Mouse (Mus musculus) ES-E14 (cell line): ENCODE results near the gene Ninj1.

Experiments
- HCFC1 ChIP-seq: IDR thresholded peaks from 2 replicates; pipeline ENCODE4 v1.6.1; 2012; ENCODE audit warnings: low read length, inconsistent platforms, borderline replicate concordance; ENCODE audit not compliant: insufficient read depth
- MAFK ChIP-seq: IDR thresholded peaks from 2 replicates; pipeline ENCODE4 v1.6.1; 2014; ENCODE audit warnings: mild to moderate bottlenecking, low read depth, low read length, inconsistent platforms; ENCODE audit not compliant: insufficient read depth

- TF ChIP-seq MAFK: no peak
- no peak for TF ChIP-seq HCFC1
Observed at GRCm38 (mm10) chr13:49180691-49181090, 6.6 kb upstream of the Ninj1 start.
